Mouse (Mus musculus): ENCODE measurements around the gene Cyb5d2. TPM values are rescaled to one million over a fixed set of nuclear protein-coding genes. Genes with fewer than 3 reads are reported as not detected.
"Not testable (repeated sequence)": the region's sequence is repeated elsewhere in the genome, so short reads cannot be mapped to it uniquely, and the experiment has no call there.

The Cyb5d2 gene
- polyA plus RNA-seq, 1 experiment, result 7.6 TPM

DNA sequence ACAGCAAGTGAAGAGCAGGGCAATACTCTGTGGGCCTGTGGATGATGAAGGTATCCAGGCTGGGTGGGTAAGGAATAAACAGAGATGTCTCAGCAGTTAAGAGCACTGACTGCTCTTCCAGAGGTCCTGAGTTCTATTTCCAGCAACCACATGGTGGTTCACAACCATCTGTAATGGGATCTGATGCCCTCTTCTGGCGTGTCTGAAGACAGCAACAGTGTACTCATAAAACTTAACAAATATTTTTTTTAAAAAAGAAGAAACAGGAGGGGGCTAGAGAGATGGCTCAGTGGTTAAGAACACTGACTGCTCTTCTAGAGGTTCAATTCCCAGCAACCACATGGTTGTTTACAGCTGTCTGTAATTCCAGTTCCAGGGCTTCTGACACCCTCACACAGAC lies 23.3 kb downstream of the Cyb5d2 start:
- not testable (repeated sequence) for DNase-seq (ENCODE audit: low spot score)

DNA sequence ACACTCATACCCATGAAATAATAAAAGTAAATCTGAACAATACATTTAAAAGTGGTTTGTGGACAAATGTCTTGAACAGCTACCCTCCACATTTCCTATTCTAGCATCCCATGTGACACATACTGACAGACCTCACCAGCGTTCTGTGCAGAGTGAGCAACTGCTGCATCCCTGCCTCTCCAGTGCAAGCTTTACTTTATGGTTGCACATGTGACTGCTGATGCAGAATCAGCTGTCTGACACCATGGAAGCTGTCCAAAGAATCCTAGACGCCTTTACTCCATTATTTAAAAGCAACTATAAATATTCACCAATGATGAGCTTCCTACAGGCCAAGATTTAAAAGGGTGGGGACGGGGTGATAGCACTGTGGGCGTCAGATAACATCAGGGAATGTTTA lies 24.5 kb downstream of the Cyb5d2 start:
- no peak for DNase-seq (ENCODE audit: low spot score)

DNA sequence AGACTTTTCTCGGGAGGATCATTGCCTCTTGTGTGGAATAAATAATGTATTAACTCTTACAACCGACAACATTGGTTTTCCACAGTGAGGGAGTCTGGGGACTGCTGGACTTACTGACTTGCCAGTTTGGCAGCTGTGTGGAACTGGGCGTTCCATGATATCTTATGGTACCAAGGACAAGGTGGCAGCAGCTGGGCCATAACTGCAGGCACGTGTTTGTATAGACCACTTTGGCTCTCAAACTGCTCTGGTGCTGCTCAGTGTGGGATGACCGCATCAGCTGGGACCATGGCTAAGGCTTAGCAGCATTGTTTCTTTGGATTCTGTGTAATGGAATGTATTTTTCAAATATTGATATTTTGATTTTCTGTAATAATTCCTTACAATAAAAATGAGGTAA lies 25.1 kb downstream of the Cyb5d2 start:
- DNase-seq (ENCODE audit: low spot score), result no peak

DNA sequence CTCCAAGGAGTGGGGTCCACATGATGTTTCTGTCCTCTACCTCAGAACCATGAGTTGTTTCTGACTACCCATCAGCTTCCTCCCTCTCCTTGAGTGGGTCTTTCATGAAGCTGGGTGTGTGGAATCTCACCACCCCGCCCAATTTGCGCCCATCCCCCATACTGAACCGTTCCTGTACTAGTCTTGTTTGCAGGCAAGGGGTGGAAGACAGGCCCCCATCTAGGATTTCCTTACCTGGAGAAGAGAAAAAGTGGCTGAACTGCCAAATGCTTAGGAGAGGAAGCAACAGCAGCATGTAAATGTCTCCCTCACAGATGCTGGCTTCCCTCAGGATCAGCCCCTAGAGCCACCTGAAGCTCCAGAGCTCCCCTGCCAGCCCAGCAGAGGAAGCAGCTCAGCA lies 25.6 kb downstream of the Cyb5d2 start:
- no peak for DNase-seq (ENCODE audit: low spot score)

DNA sequence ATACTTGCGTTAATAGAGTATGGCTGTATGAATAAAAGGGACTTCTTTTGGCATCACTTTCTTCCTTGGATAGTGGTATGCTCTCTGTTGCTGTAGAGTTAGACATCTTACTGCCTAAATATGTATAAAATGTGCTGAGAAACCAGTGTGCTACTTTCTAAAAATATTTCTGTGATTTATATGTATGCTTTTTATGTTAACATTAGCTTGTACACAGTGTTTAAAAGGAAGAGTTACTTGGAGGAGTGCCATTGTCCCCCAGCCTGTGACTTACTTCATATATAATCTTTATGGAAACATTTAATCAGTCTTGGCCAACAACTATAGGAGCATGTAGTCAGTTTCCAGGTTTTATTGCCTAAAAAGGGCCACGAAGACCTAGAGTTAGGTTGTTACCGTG lies 26.9 kb downstream of the Cyb5d2 start:
- no peak for DNase-seq (ENCODE audit: low spot score)

DNA sequence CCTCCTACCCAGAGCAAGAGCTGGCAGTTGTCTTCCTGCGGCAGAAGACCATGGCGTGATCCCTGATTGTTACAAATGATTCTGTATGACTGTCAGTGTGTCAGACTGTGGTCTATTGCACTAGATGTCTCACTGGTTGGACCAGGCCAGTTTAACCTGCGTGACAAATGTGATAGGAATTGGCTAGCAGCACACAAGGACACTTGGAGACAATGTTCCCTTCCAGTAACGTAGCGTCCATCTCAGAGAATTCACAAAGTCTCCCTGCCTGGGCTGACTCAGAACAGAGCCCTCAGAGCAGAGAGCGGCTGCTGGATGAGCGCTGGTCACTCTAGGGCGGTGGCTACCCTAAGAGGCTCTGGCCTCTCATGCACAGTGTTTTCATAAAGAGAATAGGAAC lies 28.2 kb downstream of the Cyb5d2 start:
- no peak for DNase-seq (ENCODE audit: low spot score)

DNA sequence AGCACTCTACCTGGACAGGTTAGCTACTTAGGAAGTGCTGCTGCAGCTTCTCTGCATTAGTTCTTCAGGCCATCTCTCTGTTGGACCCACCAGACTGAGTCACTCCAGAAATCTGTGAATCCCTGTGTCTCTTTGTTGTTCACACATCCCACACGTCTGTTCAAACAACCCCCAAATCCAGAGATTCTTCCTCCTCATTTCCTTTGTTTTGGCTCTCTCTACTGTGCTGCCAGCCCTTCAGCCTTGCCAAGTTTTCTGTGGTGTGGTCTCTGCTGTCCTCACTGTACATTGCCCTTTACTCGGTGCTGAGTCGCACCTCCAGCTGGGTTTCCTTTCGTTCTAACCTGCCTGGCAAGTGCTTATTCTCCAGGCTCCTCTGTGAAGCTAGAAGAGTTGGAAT lies 31.7 kb downstream of the Cyb5d2 start:
- no peak for DNase-seq (ENCODE audit: low spot score)

DNA sequence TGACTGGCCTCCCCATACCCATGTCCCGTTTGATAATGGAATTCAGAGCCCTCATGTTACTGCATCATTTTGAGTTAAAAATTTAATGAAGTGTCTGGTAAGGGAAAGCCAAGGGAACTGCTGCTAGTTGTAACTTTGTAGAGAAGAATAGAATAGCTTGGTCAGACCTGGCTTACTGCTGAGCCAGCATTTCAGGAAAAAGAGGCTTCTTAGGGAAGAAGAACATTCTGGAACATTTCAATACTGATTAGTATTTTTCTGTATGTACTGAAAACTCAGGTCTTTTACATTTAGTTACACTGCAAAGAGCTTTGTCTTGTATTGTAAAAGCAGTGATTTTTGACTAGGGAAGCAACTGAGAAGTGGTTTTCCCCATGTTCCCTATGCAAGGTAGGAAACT lies 35.2 kb downstream of the Cyb5d2 start:
- no peak for DNase-seq (ENCODE audit: low spot score)

DNA sequence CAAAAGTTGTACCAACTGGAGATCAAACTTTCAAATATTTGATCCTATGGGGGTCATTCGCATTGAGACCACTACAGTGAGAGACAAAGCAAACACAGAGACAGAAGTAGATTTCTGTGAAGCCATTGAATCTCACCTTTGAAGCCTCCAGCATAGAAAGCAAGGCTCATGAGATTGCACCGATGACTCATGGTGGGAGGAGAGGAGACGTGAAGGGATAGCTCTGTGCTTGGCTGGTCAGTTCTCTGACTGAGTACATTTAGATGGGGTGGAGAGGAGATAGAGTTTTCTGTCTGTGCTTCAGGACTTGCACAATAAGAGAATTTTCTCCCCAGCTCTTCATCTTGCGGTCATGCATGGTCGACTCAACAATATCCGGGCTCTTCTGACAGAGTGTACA lies 36.4 kb downstream of the Cyb5d2 start:
- no peak for DNase-seq (ENCODE audit: low spot score)

DNA sequence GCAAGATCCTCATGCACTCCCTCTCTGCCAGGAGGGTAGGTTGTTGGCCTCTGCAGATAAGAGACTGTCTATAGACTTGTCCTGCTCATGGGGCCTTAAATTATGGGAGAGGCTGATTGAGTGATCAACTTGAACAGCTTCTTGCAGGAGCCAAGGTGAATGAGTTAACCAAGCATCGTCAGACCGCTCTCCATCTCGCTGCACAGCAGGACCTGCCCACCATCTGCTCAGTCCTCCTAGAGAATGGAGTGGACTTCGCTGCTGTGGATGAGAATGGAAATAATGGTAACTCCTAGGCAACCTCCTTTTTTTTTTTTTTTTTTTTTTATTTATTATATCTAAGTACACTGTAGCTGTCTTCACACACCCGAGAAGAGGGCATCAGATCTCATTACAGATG lies 37.6 kb downstream of the Cyb5d2 start:
- no peak for DNase-seq (ENCODE audit: low spot score)

DNA sequence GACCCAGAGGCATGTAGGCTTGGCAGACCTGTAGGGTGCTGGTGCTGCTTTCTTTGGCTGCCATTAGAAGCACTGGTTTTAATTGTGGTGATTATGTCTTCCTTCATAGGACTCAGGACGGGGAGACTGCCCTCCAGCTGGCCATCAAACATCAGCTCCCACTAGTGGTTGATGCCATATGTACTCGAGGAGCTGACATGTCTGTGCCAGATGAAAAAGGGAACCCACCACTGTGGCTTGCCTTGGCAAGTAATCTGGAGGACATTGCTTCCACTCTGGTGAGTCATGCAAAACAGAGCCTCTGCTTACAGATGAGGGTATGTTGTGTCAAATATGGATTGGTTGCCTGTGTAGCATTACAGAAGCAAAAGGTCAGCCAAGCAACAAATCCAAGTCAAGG lies 44.0 kb downstream of the Cyb5d2 start:
- no peak for DNase-seq (ENCODE audit: low spot score)

DNA sequence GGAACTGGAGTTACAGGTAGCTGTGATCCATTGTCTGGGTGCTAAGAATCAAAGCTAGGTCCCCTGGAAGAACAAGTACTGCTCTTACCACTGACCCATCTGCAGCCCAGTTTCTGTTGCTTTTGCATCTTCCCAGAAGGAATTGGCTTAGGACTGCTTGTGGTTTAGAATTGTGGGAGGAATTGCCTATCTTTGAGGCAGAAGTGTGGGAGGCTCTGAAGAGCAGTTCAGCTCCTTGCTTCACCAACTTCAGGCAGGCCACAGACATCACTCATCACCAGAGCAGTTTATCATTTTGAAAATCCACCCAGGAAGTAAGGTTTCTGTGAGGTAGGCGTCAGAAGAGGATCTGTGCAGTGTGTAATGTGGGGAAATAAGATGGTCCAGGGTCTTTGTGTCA lies 56.9 kb downstream of the Cyb5d2 start:
- DNase-seq (ENCODE audit: low spot score), result no peak

DNA sequence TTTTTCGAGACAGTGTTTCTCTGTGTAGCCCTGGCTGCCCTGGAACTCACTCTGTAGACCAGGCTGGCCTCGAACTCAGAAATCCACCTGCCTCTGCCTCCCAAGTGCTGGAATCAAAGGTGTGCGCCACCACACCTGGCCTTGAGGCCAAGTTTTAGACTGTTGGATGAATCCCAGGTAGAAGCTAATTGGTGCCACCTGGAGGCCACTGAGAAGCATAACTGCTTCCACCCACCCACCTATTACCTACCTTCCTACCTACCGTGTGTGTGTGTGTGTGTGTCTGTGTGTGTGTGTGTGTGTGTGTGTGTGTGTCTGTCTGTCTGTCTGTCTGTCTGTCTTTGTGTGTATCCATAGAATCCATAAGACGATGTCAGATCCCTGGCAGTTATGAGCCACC lies 58.4 kb downstream of the Cyb5d2 start:
- DNase-seq (ENCODE audit: low spot score), result not testable (repeated sequence)

DNA sequence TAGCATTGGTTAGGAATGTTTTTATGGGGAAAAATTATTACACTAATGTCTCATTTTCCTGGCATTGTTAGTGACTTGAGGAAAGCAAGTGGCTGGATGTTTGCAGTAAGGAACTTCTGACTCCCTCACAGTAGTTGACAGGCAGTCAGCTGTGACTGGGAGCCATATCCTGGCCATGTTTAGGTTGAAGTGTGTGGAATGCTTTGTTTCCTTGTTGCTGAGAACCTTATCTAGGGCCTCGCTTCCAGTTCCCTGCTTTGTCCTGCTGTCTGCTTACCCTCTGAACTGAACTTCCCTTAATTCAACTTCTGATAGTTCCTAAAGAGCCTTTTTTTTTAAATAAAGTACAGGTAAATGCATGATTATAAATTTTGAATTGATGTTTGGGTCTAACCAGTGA lies 59.6 kb downstream of the Cyb5d2 start:
- DNase-seq (ENCODE audit: low spot score), result no peak

DNA sequence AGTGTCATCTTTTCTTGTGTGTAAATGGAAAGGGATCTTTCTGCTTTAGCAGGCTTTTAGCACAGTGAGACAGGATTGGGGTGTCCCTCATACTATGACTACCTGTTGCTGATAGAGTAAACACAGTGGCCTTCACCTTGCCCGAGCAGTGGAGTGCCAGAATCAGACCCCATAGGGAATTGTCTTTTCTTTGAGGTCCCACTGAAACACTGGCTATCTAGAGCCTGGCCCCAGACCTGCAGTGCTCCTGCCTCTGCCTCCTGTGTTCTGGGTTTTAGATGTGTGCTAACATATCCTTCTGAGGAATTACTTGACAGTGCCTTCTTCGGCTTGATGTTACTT lies 60.5 kb downstream of the Cyb5d2 start:
- DNase-seq (ENCODE audit: low spot score), result no peak

DNA sequence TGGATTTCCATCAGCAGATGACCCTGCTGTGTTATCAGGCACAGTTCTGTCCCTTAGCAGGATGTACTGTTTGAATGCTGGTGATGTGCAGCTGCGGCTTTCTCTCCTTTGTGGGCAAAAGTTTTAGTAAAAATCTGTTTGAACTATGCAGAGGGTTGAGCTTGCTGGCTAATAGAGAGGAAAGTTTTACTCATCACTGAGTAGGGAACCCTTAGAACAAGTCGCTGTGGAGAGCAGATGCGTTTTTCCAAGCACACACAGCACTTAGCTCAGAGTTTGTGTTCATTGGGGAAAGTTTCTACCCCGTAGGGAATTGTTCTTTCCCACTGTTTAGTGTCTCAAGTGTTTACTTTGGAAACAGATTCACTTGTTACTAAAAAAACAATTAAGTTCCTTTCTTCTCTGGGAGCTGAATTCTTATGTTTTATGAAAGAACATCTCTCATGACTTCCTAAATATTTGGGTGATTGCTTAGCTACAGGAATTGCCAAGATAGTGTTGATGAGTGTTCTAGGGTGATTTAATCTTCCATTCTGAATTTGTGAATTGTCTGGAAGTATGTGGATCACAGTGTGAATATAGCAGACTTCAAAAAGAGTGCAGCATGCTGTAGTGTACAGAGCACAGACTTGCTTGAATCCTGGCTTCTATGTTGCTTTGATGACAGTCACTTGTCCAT lies 61.0 kb downstream of the Cyb5d2 start:
- no peak for DNase-seq (ENCODE audit: low spot score)

DNA sequence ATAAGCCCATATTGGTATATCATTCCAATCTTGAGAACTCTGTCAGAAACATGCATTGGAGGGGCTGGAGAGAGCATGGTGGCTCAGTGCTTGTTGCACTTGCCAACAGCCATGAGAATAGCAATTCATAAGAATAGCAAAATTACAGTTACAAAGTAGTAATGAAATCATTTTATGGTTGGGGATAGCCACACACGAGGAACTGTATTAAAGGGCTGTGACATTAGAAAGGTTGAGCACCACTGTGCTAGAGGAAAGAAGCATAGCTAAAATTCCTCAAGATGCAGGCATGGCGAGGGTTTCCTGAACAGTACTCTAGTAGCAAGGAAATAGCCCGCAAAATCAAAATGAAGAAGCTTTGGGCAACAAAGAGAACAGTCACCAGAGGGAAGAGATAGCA lies 62.2 kb downstream of the Cyb5d2 start:
- no peak for DNase-seq (ENCODE audit: low spot score)

Other genes with a start within 250 kb of the Cyb5d2 start
- gene Spns3, start 245.6 kb downstream of the Cyb5d2 start, polyA plus RNA-seq (2012; rRNA removed), result 0.45 and 0.46 TPM in 2 replicates
- gene Ube2g1, start 188.9 kb downstream of the Cyb5d2 start, polyA plus RNA-seq (2012; rRNA removed), result 32.1 and 32.9 TPM in 2 replicates
- gene Ankfy1, start 106.1 kb downstream of the Cyb5d2 start, polyA plus RNA-seq (2012; rRNA removed), result 33.8 and 35.2 TPM in 2 replicates
- gene Zzef1, start 84 bp upstream of the Cyb5d2 start, polyA plus RNA-seq (2012; rRNA removed), result 18.3 and 24.1 TPM in 2 replicates
- gene Atp2a3, start 165.0 kb upstream of the Cyb5d2 start, polyA plus RNA-seq (2012; rRNA removed), result 24.7 and 35.1 TPM in 2 replicates
- gene P2rx1, start 203.0 kb upstream of the Cyb5d2 start, polyA plus RNA-seq (2012; rRNA removed), result 542 and 648 TPM in 2 replicates
- gene Camkk1, start 222.9 kb upstream of the Cyb5d2 start, polyA plus RNA-seq (2012; rRNA removed), result 69.6 and 83.9 TPM in 2 replicates